In genomic region chr19:5087884-5088728, GRCm38 (mm10) we compare ENCODE assay signal across 8 mouse cellular contexts. TPM values are rescaled to one million over a fixed set of nuclear protein-coding genes. Genes with fewer than 3 reads are reported as not detected.
DNase-seq lines count a peak whose midpoint lies in the region; ATAC-seq and TF ChIP-seq lines count a peak whose summit lies in the region.

Gene Yif1a (plus strand): TSS chr19:5088538.

- intact Hi-C loops in heart, postnatal 36 days (cut with DNase I), result no loop called here

- peaks cover 28% of the 10 kb centered on the region for H3K4me1 ChIP-seq in G1E (ENCODE audit: insufficient read depth, low read depth, low read length)
- peaks cover 24% of the 10 kb centered on the region for H3K4me1 ChIP-seq in forebrain, embryonic 16.5 days (replicated peaks; ENCODE audit: control insufficient read depth, insufficient read depth, low read length)
- H3K4me1 ChIP-seq in lung, embryonic 14.5 days (ENCODE audit: insufficient read depth), result peaks cover 8% of the 10 kb centered on the region; the same call in 1 of the 2 replicates
- peaks cover 21% of the 10 kb centered on the region for H3K4me1 ChIP-seq in olfactory bulb, adult 2 months (ENCODE audit: control insufficient read depth, insufficient read depth, low read length)
- peaks cover 23% of the 10 kb centered on the region for H3K4me1 ChIP-seq in thymus, adult 2 months (replicated peaks; ENCODE audit: control insufficient read depth, insufficient read depth, low read length)

- H3K27ac ChIP-seq in forebrain, embryonic 16.5 days (ENCODE audit: low read length), result peak within 1 kb of the TSS; percentile 89
- peak within 1 kb of the TSS; percentile 91 for H3K27ac ChIP-seq in layer of hippocampus, adult 2 months
- H3K27ac ChIP-seq in lung, embryonic 14.5 days (ENCODE audit: low read depth), result peak within 1 kb of the TSS; percentile 76
- peak within 1 kb of the TSS; percentile 91 for H3K27ac ChIP-seq in olfactory bulb, adult 2 months (ENCODE audit: insufficient read depth, low read depth, low read length)
- no peak within 1 kb of the TSS for H3K27ac ChIP-seq in thymus, adult 2 months (ENCODE audit: control insufficient read depth, insufficient read depth, low read length)

- H3K9me3 ChIP-seq in G1E (replicated peaks), result no peaks in the 10 kb centered on the region
- no peaks in the 10 kb centered on the region for H3K9me3 ChIP-seq in forebrain, embryonic 16.5 days (ENCODE audit: control insufficient read depth, low read length)
- no peaks in the 10 kb centered on the region for H3K9me3 ChIP-seq in lung, embryonic 14.5 days (ENCODE audit: low read depth, low read length)

- peak within 1 kb of the TSS; percentile 59 for H3K9ac ChIP-seq in forebrain, embryonic 16.5 days (replicated peaks; ENCODE audit: low read depth, low read length)
- peak within 1 kb of the TSS; percentile 69 for H3K9ac ChIP-seq in lung, embryonic 14.5 days

- H3K27me3 ChIP-seq in G1E (ENCODE audit: insufficient read depth, low read length), result peaks cover 15% of the 10 kb centered on the region
- H3K27me3 ChIP-seq in forebrain, embryonic 16.5 days (replicated peaks; ENCODE audit: control insufficient read depth, insufficient read depth, low read length), result peaks cover 29% of the 10 kb centered on the region
- H3K27me3 ChIP-seq in lung, embryonic 14.5 days (ENCODE audit: insufficient read depth, low read length), result peaks cover 33% of the 10 kb centered on the region
- H3K27me3 ChIP-seq in thymus, adult 2 months (ENCODE audit: control insufficient read depth, insufficient read depth, low read length), result peaks cover 14% of the 10 kb centered on the region; the same call in 1 of the 2 replicates

- peak; percentile 61 for TF ChIP-seq POLR2A in olfactory bulb, adult 2 months (IDR thresholded peaks at IDR 0.05; ENCODE audit: insufficient read depth, low read depth, low read length)
- TF ChIP-seq POLR2A in thymus, adult 2 months (IDR thresholded peaks at IDR 0.05; ENCODE audit: control insufficient read depth, extremely low read depth, insufficient read depth, low read length, poor library complexity), result peak; percentile 67; the same call in 1 of the 2 replicates

- H3K4me3 ChIP-seq in G1E (ENCODE audit: low read depth, low read length), result peak within 1 kb of the TSS; percentile 98
- H3K4me3 ChIP-seq in forebrain, embryonic 16.5 days (replicated peaks; ENCODE audit: low read length), result peak within 1 kb of the TSS; percentile 55
- H3K4me3 ChIP-seq in layer of hippocampus, adult 2 months, result peak within 1 kb of the TSS; percentile 93
- H3K4me3 ChIP-seq in lung, embryonic 14.5 days (ENCODE audit: low read depth, low read length), result peak within 1 kb of the TSS; percentile 82
- peak within 1 kb of the TSS; percentile 78 for H3K4me3 ChIP-seq in olfactory bulb, adult 2 months (ENCODE audit: insufficient read depth, low read depth, low read length)
- peak within 1 kb of the TSS; percentile 88 for H3K4me3 ChIP-seq in thymus, adult 2 months (ENCODE audit: control insufficient read depth, insufficient read depth, low read length)

- peak; percentile 90 for ATAC-seq in G1E (ENCODE audit: extremely low read depth, insufficient number of reproducible peaks, low FRiP score, poor library complexity, severe bottlenecking)
- peak; percentile 95 for ATAC-seq in forebrain, embryonic 16.5 days
- ATAC-seq in lung, embryonic 14.5 days (ENCODE audit: insufficient read depth), result peak; percentile 96

- DNase-seq in G1E (ENCODE audit: low spot score), result peak; percentile 98
- peak; percentile 90 to 98 for DNase-seq in cerebellum, adult 18-20 months
- DNase-seq in heart, postnatal 36 days, result peak; percentile 93 to 94
- DNase-seq in layer of hippocampus, adult 2 months (ENCODE audit: low spot score in 2 of 2), result peak; percentile 90 to 98
- DNase-seq in lung, embryonic 14.5 days, result peak; percentile 99
- peak; percentile 91 for DNase-seq in thymus, adult 2 months

- peaks cover 39% of the 10 kb centered on the region for H3K36me3 ChIP-seq in G1E (replicated peaks)
- peaks cover 11% of the 10 kb centered on the region for H3K36me3 ChIP-seq in forebrain, embryonic 16.5 days (ENCODE audit: control insufficient read depth, insufficient read depth)
- H3K36me3 ChIP-seq in lung, embryonic 14.5 days (ENCODE audit: insufficient read depth), result peaks cover 35% of the 10 kb centered on the region; the same call in 1 of the 2 replicates
- no peaks in the 10 kb centered on the region for H3K36me3 ChIP-seq in thymus, adult 2 months (ENCODE audit: control insufficient read depth, insufficient read depth, low read length)

- WGBS in forebrain, embryonic 16.5 days, result under 1% methylated on average over 58 of the region's 58 CpGs
- WGBS in lung, embryonic 14.5 days, result under 1% methylated on average over 58 of the region's 58 CpGs
- WGBS in olfactory bulb, adult 2 months, result under 1% methylated on average over 58 of the region's 58 CpGs
- under 1% methylated on average over 58 of the region's 58 CpGs for WGBS in thymus, adult 2 months

- peak within 1 kb of the TSS; percentile 74 for H3K4me2 ChIP-seq in forebrain, embryonic 16.5 days (ENCODE audit: low read length)
- peak within 1 kb of the TSS; percentile 89 for H3K4me2 ChIP-seq in lung, embryonic 14.5 days

- 0 out of 2 replicates have a peak, but pooled peaks have one; percentile 14 for TF ChIP-seq CTCF in G1E (IDR thresholded peaks at IDR 0.05; ENCODE audit: low read depth, low read length)
- TF ChIP-seq CTCF in layer of hippocampus, adult 2 months (conservative IDR thresholded peaks at IDR 0.05), result peak; percentile 65
- TF ChIP-seq CTCF in lung, embryonic 14.5 days (IDR thresholded peaks at IDR 0.05; ENCODE audit: low read depth), result peak; percentile 77
- TF ChIP-seq CTCF in olfactory bulb, adult 2 months (IDR thresholded peaks at IDR 0.05; ENCODE audit: insufficient read depth, low read depth, low read length), result peak; percentile 47; the same call in 1 of the 2 replicates
- peak; percentile 28; the same call in 1 of the 2 replicates for TF ChIP-seq CTCF in thymus, adult 2 months (IDR thresholded peaks at IDR 0.05; ENCODE audit: borderline replicate concordance, control insufficient read depth, extremely low read depth, insufficient read depth, low read length, poor library complexity)

RNA-seq across cellular contexts. Expression of gene Yif1a, which starts in this region (rescaled TPM):
- total RNA-seq in G1E (2014; fragmentation: Nextera tagmentation) (44.2 and 55.9 TPM in 2 replicates), G1E (2017) (12.8 and 19.7 TPM in 2 replicates)
- polyA plus RNA-seq in G1E (2012), result 11.3 and 11.5 TPM in 2 replicates
- 54.0 and 56.0 TPM in 2 replicates for polyA plus RNA-seq in forebrain, embryonic 16.5 days (2015; fragmentation: Nextera tagmentation; extraction: Ambion mirVana)
- 100 to 1,000 TPM in 1 of 2 experiments, 10 to 100 TPM in 1; 89.0 to 102 TPM for total RNA-seq in heart, postnatal 36 days (2021)
- 10 to 100 TPM; 23.3 to 23.5 TPM for total RNA-seq in layer of hippocampus, adult 2 months (2021)
- polyA plus RNA-seq in lung, embryonic 14.5 days (2014; fragmentation: Nextera tagmentation; extraction: Ambion mirVana), result 99.2 and 105 TPM in 2 replicates
- not detected in 2 replicates for polyA plus RNA-seq in olfactory bulb, adult 2 months (2012; ENCODE audit: insufficient read depth, insufficient read length, low replicate concordance, missing spikeins)
- 121 and 137 TPM in 2 replicates for polyA plus RNA-seq in thymus, adult 2 months (2012; rRNA removed)

Comparison
In these comparisons a context has a peak if more than half of its experiments do, and no peak if none do; other contexts are left out.
1. RNA of gene Yif1a (polyA plus RNA-seq): 121 to 137 TPM in thymus, adult 2 months, 99.2 to 105 TPM in lung, embryonic 14.5 days, 54.0 to 56.0 TPM in forebrain, embryonic 16.5 days and 11.3 to 11.5 TPM in G1E; not detected in olfactory bulb, adult 2 months; every median in the first group is over 10 times any median in the second.
2. CTCF ChIP-seq: peak in every context shown above with its lines; median percentile 77 in lung, embryonic 14.5 days; 65 in layer of hippocampus, adult 2 months; 47 in olfactory bulb, adult 2 months; 28 in thymus, adult 2 months; 14 in G1E.
3. Peak in every context shown above with its lines, with median percentiles within 50 percentile points of each other: ATAC-seq, DNase-seq and H3K4me3 ChIP-seq.